Mouse (Mus musculus) MN1 (cell line): Measurements from ENCODE around the gene Siva1.

Experiments
- DNase-seq: peaks from one replicate; pipeline ENCODE4 v3.0.0-alpha.2; 2016; ENCODE audit warnings: low spot score

Gene Siva1

DNA sequence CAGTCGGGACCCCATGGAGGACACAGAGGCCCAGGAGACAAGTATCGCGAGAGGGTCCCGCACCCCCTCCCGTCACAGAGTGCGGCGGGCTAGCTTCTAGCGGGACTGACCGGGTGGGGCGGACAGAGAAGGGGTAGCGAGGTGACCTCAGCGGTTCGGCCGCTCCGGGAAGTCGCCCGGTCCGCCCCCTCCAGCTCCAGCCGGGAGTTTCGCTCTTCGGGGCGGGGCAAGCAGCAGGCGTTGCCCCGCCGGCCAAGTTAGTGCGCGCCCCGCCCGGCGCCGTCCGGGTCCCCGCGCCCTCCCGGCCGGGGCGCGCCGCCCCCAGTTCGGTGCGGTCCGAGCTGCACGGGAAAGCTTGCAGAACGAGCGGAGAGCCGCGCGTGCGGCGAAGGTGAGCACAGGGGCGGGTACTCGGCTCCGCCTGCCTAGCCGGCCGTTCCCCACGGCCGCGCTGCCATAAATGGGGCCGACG lies 34.1 kb downstream of the Siva1 start, which contains the start of gene Zbtb42:
Gene Zbtb42 (plus strand): TSS at position 274 of the 472 bp plus-strand sequence.
- peak; percentile 83 for DNase-seq

DNA sequence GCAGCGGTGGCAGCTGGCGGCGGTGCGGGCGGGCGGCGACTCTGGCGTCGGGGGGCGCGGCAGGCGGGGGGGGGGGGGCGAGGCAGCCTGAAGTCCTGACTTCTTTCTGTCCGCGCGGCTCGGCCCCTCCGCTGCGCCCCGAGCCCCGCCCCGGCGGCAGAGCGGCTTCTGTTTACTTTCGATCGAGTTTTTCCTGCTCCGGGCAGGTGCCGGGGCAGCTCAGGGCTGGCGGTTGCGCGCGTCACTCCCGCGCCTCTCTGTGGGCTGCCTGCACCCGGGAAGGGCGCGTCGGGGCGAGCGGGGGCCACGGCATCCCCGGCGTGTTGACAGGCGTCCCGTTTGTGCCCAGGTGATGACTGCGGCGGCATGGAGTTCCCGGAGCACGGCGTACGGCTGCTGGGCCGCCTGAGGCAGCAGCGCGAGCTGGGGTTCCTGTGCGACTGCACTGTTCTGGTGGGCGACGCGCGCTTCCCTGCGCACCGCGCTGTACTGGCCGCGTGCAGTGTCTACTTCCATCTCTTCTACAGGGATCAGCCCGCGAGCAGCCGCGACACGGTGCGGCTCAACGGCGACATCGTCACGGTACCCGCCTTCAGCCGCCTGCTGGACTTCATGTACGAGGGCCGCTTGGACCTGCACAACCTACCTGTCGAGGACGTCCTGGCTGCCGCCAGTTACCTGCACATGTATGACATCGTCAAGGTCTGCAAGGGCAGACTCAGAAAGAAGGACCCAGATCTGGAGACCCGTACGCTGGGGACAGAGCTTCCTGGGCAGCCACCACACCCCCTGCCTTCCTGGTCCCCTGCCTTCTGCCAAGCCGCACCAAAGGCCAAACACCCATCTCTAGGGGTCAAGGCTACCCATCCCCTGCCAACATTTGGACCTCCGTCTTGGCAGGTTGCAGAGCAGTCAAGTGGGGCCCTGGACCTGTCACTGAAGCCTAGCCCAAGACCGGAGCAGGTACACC lies 34.8 kb downstream of the Siva1 start:
- peak; percentile 26 for DNase-seq

DNA sequence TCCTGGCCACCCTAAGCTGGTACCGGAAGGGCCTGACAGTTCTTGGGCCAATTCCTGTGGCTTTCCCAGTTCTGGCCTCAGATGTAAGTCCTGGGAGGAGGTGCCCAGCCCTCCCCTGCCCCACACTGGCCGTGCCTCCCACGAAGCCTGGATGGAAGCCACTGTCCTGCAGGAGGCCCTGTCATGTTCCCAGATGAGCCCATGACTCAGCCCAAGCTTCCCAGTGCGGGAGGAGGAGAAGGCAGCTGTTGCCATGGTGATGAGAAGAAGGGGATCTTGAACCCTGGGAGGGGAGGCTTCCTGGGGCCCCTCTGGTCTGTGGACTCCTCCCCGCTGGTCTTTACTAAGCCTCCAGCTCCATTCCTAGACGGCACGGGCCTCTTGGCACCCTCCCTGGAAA lies 38.9 kb downstream of the Siva1 start:
- DNase-seq, result no peak

DNA sequence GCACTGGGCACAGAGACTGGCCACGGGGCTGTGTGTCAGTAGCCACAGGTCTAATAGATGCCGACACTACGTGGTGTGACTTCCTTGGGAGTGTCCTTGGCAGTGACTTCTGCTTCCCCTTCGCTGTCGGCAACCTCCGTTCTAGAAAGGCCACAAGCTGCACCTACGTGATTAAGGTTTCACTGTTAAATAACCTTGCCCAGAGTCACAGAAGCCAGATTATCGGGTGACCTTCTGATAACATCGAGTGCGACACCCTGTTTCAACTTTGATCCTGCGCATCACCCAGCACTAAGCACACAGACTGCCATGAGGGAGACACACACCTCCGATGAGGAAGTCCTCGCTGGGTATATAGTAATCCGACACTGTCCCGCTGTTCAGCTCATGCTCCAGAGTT lies 44.0 kb downstream of the Siva1 start:
- no peak for DNase-seq

DNA sequence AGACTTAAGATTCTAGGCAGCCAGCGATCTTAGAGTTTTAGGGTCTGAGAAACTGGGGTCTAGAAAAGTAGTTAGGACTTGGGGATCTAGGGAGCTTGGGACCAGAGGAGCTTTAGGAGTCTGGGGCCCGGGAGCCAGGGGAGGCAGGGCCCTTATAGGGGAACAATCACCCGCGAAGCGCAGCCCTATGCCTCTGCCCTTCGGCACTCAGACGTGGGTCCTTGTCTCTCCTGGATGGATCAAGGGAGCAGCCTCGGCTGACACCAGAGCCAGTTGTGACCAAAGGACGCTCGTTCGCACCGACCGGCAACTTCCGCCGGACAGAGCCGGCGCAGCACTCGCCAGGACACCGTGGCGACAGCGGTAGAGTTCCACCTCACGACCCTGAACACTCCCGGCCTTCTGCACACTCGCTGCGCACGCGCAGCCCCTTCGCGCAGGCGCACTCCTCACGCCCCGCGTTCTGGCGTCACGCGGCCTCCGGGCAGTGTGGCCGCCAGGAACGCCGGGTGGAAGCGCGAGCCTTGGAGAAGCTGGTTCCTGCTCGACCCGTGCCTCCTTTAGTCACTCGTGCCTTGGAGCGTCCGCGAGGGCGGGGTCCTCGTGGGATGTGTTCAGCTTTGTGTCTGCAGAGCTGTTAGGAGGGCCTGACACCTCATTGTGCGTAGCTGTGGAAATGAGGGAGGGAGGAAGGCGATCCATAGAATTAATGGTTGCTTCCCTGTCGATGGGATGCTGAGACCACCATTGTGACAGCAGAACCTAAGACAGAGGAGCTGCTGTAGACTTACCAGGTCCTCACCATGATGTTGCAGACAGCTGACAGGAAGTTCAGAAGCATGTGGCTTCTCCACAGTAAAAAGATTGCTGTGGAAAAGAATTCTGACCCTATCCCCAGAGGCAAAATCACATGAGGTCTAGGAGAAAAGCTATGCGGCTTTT lies 49.0 kb downstream of the Siva1 start:
- DNase-seq, result peak; percentile 94

DNA sequence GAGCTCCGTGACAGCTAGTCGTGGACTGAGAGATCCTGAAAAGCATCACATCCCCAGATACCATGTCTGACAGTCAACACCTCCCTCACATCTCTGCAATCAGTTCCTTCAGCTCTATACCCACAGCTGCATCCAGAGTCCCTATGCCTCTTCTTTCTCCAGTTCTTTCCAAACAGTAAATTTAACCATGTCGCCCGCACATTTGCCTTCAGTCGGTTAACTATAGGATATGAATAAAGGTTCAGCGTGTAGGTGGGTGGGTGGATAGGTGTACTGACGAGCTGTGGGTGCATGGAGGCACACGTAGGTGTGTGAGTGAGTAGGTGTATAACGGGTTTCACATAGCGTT lies 49.6 kb downstream of the Siva1 start:
- no peak for DNase-seq

DNA sequence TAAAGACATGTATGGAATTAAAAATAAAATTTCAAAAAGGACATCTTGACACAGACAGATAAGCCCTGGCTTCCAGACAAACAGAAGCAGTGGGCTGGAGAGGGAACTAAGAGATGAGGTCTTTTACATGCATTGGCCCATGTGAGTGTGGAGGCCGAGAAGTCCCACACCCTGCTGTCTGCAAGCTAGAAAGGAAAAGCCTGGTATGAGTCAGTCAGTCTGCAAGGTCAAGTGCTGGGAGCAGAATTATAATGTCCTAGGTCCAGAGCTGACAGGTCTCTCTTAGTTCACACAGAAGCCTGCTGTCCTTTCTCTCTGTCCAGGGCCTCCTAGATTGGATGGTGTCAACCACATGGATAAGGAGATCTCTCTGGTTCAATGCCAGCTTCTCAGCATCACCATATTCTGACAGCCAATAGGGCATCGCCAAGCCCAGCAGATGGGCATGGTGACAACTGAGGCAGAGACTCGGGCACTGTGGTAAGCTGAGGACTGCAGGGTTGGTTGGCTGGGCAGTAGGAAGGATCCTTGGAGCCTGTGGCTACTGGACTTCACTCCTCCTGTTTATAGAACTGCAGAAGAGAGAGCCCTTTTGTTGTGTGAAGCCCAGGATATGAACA lies 52.4 kb downstream of the Siva1 start:
- DNase-seq, result no peak
